Mouse (Mus musculus): ENCODE measurements around the gene Sh2d2a. TPM values are rescaled to one million over a fixed set of nuclear protein-coding genes. Genes with fewer than 3 reads are reported as not detected.

Gene Sh2d2a
- polyA plus RNA-seq (2017; shearing (Covaris generic)): 461 TPM

DNA sequence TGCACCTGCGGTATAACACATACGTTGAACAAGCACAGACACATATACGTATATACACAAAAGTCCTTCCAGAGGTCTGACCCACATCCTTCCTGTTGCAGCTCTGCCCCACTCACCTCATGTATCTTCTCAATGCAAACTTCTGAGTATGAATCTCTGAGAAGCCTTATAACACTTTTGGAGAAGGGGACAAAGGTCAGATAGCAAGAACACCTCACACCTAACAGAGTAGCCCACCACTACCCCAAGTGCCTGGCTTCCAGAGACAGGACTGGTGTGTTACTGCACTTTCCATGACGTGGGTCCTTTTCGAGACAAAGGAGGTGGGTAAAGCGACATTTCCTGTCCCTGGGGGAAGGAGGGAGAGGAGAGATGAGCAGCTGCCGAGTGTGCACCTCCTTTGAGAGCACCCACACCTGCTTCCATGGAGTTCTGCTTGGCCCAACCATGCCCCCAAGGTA is at the start of gene Sh2d2a:
Gene Sh2d2a (plus strand): TSS at position 106 of the 461 bp plus-strand sequence.

DNA sequence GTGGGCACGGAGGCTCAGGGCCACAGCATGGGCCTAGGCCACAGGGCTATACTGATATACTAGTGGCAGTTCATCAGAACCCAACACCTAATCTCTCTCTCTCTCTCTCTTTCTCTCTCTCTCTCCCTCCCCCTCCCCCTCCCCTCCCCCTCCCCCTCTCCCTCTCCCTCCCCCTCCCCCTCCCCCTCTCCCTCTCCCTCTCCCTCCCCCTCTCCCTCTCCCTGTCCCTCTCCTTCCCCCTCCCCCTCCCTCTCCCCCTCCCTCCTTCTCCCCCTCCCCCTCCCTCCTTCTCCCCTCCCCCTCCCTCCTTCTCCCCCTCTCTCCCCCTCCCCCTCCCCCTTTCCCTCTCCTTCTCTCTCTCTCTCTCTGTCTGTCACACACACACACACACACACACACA is 22.3 kb upstream of the Sh2d2a start, which contains the start of gene Pear1:
Gene Pear1 (minus strand): TSS at position 101 of the 400 bp plus-strand sequence.

DNA sequence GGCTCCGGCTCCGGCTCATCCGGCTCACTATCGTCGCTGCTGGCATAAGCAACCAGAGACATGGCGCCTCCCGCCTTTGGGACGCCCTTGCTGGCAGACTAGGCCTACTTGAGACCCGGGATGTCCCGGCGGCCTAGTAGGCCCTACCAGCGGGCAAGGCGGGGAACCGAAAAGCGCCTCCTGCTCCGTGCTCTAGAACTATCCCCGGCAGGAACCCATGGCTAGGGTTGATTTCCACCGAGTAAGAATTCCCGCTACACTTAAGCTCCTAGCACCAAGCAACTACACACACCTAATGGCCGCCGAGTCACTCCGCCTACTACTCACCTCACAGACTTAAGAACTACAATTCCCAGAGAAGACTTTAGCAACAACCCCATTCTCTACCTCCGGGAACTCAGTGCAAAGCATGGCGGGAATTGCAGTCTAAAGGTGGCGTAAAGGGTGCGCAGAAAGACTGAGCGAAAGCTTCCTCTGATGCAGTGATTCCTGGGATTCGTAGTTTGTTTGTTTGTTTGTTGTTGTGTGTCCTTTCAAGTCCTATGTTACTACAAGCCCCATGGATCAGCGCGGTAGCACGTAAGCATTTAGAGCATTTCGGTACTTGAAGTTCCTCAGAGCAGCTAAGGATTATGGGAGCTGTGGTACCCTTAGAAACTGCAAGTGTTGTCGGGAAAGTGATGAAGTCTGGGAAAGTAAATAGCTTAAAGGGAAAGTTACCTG is 38.9 kb downstream of the Sh2d2a start, which contains the start of gene Prcc:
Gene Prcc (minus strand): TSS at position 328 of the 723 bp plus-strand sequence.

Other genes starting within 250 kb of the Sh2d2a start
- 8.4 TPM for gene Arhgef11, start 229.2 kb upstream of the Sh2d2a start, polyA plus RNA-seq (2017; shearing (Covaris generic))
- gene Lrrc71, start 98.1 kb upstream of the Sh2d2a start, polyA plus RNA-seq (2017; shearing (Covaris generic)): not detected
- not detected for gene Ntrk1, start 51.6 kb upstream of the Sh2d2a start, polyA plus RNA-seq (2017; shearing (Covaris generic))
- not detected for gene Insrr, start 49.8 kb upstream of the Sh2d2a start, polyA plus RNA-seq (2017; shearing (Covaris generic))
- gene Pear1, start 22.4 kb upstream of the Sh2d2a start, polyA plus RNA-seq (2017; shearing (Covaris generic)): 48.5 TPM
- gene Prcc, start 38.9 kb downstream of the Sh2d2a start, polyA plus RNA-seq (2017; shearing (Covaris generic)): 13.9 TPM
- gene Hdgf, start 59.6 kb downstream of the Sh2d2a start, polyA plus RNA-seq (2017; shearing (Covaris generic)): 115 TPM
- 123 TPM for gene Mrpl24, start 72.8 kb downstream of the Sh2d2a start, polyA plus RNA-seq (2017; shearing (Covaris generic))
- gene Isg20l2, start 83.6 kb downstream of the Sh2d2a start, polyA plus RNA-seq (2017; shearing (Covaris generic)): 31.8 TPM
- gene Rrnad1, start 84.0 kb downstream of the Sh2d2a start, polyA plus RNA-seq (2017; shearing (Covaris generic)): 16.9 TPM
- not detected for gene Crabp2, start 101.9 kb downstream of the Sh2d2a start, polyA plus RNA-seq (2017; shearing (Covaris generic))
- gene Nes, start 124.3 kb downstream of the Sh2d2a start, polyA plus RNA-seq (2017; shearing (Covaris generic)): not detected
- not detected for gene Bcan, start 153.5 kb downstream of the Sh2d2a start, polyA plus RNA-seq (2017; shearing (Covaris generic))
- not detected for gene Hapln2, start 180.8 kb downstream of the Sh2d2a start, polyA plus RNA-seq (2017; shearing (Covaris generic))
- gene Gpatch4, start 196.4 kb downstream of the Sh2d2a start, polyA plus RNA-seq (2017; shearing (Covaris generic)): 18.1 TPM
- 40.9 TPM for gene Naxe, start 211.7 kb downstream of the Sh2d2a start, polyA plus RNA-seq (2017; shearing (Covaris generic))
- not detected for gene Ttc24, start 231.5 kb downstream of the Sh2d2a start, polyA plus RNA-seq (2017; shearing (Covaris generic))
- gene Iqgap3, start 235.2 kb downstream of the Sh2d2a start, polyA plus RNA-seq (2017; shearing (Covaris generic)): 0.67 TPM

All from effector memory CD4-positive, alpha-beta T cell, adult 5 months (primary cell).